Mouse (Mus musculus) liver, embryonic 16.5 days (tissue): ENCODE measurements around the gene Cd44. TPM values are rescaled to one million over a fixed set of nuclear protein-coding genes. Genes with fewer than 3 reads are reported as not detected.
A peak's percentile ranks its signal among the peaks of the same experiment; 100 is the strongest.

Experiments used
- ATAC-seq: fragments of 200-750 bp; cut with Nextera tagmentation; 2 replicates; pipeline ENCODE4 v1.8.0; 2017; ENCODE audit warnings: low read depth, mild to moderate bottlenecking, moderate number of reproducible peaks, moderate library complexity
- H3K27ac ChIP-seq: fragments of 300-500 bp; sonication (generic); 2 replicates; pipeline ENCODE4 v1.5.1; 2014; ENCODE audit warnings: mild to moderate bottlenecking, low read length
- H3K27me3 ChIP-seq: fragments of 300-500 bp; sonication (generic); 2 replicates; pipeline ENCODE4 v1.6.1; 2014; ENCODE audit warnings: low read depth, low read length, mixed read lengths; ENCODE audit not compliant: control insufficient read depth, insufficient read depth
- H3K36me3 ChIP-seq: fragments of 300-500 bp; sonication (generic); 2 replicates; pipeline ENCODE4 v1.6.1; 2014; ENCODE audit warnings: mild to moderate bottlenecking; ENCODE audit not compliant: control insufficient read depth, insufficient read depth
- H3K4me1 ChIP-seq: fragments of 300-500 bp; sonication (generic); 2 replicates; pipeline ENCODE4 v1.6.1; 2014; ENCODE audit warnings: low read depth, low read length, mixed read lengths; ENCODE audit not compliant: control insufficient read depth
- H3K4me2 ChIP-seq: fragments of 300-500 bp; sonication (generic); 2 replicates; pipeline ENCODE4 v1.6.1; 2014; ENCODE audit warnings: low read depth, low read length, mixed read lengths
- H3K4me3 ChIP-seq: fragments of 300-500 bp; sonication (generic); 2 replicates; pipeline ENCODE4 v1.5.1; 2014; ENCODE audit warnings: low read depth, mild to moderate bottlenecking, low read length
- H3K9ac ChIP-seq: fragments of 300-500 bp; sonication (generic); 2 replicates; pipeline ENCODE4 v1.6.1; 2014; ENCODE audit warnings: low read depth, low read length
- H3K9me3 ChIP-seq: fragments of 300-500 bp; sonication (generic); replicated peaks from 2 replicates; pipeline ENCODE4 v1.6.1; 2016; ENCODE audit warnings: low read length; ENCODE audit not compliant: control insufficient read depth
- WGBS: fragments of 180-500 bp; shearing (Covaris S2); extraction: QIAGEN DNeasy Blood & Tissue Kit; methylation state at CpG from one replicate; pipeline ENCODE4 v1.1.7; 2014; ENCODE audit not compliant: insufficient replicate concordance; 5-methylcytosine and 5-hydroxymethylcytosine counted together
- polyA plus RNA-seq: library from polyadenylated mRNA; unstranded; fragments of >200 nt; fragmentation: Nextera tagmentation; extraction: Ambion mirVana; gene quantifications from 2 replicates; pipeline ENCODE4 v1.2.1, GENCODE M21; 2015

The Cd44 gene
- polyA plus RNA-seq, 1 experiment from 2014 or later, result 15.8 TPM

GRCm38 (mm10) chr2:102868444-102868843 lies 33.0 kb downstream of the Cd44 start:
- no peaks in the 10 kb centered on the region for H3K27me3 ChIP-seq
- WGBS, result 53% methylated on average over 2 of the region's 2 CpGs
- H3K9ac ChIP-seq, result no peak overlapping the region
- peaks cover 12% of the 10 kb centered on the region for H3K4me1 ChIP-seq
- H3K36me3 ChIP-seq, result no peaks in the 10 kb centered on the region
- H3K4me3 ChIP-seq, result no peak overlapping the region
- no peak for ATAC-seq
- H3K4me2 ChIP-seq, result peak overlapping the region; percentile 22; the same call in 1 of the 2 replicates
- H3K27ac ChIP-seq, result peak overlapping the region; percentile 14; the same call in 1 of the 2 replicates
- H3K9me3 ChIP-seq, result no peaks in the 10 kb centered on the region

- H3K4me2 ChIP-seq, result peak overlapping the region; percentile 41
- WGBS, result 12% methylated on average over 6 of the region's 6 CpGs
- H3K27ac ChIP-seq, result peak overlapping the region; percentile 64
- H3K36me3 ChIP-seq, result no peaks in the 10 kb centered on the region
- peak overlapping the region; percentile 9; the same call in 1 of the 2 replicates for H3K4me3 ChIP-seq
- H3K9me3 ChIP-seq, result no peaks in the 10 kb centered on the region
- no peak overlapping the region for H3K9ac ChIP-seq
- ATAC-seq, result peak; percentile 72
- H3K4me1 ChIP-seq, result peaks cover 12% of the 10 kb centered on the region
- no peaks in the 10 kb centered on the region for H3K27me3 ChIP-seq
Observed at GRCm38 (mm10) chr2:102867396-102868088, 33.9 kb downstream of the Cd44 start.

GRCm38 (mm10) chr2:102866594-102866993 lies 34.9 kb downstream of the Cd44 start:
- Histone ChIP-seq H3K27me3 (no peaks in the 10 kb centered on the region), H3K36me3 (no peaks in the 10 kb centered on the region), H3K9me3 (no peaks in the 10 kb centered on the region), H3K4me3 (no peak overlapping the region), H3K9ac (no peak overlapping the region), H3K27ac (peak overlapping the region; percentile 64), H3K4me2 (peak overlapping the region; percentile 41; the same call in 1 of the 2 replicates), H3K4me1 (peaks cover 12% of the 10 kb centered on the region)
- 3% methylated on average over 1 of the region's 1 CpGs for WGBS
- peak; percentile 43; the same call in 1 of the 2 replicates for ATAC-seq

GRCm38 (mm10) chr2:102865354-102865752 lies 36.1 kb downstream of the Cd44 start:
- peaks cover 12% of the 10 kb centered on the region for H3K4me1 ChIP-seq

GRCm38 (mm10) chr2:102864695-102865353 lies 36.6 kb downstream of the Cd44 start:
- no peaks in the 10 kb centered on the region for H3K36me3 ChIP-seq
- no peak overlapping the region for H3K27ac ChIP-seq
- no peak overlapping the region for H3K4me2 ChIP-seq
- H3K9ac ChIP-seq, result no peak overlapping the region
- H3K9me3 ChIP-seq, result no peaks in the 10 kb centered on the region
- H3K27me3 ChIP-seq, result no peaks in the 10 kb centered on the region
- WGBS, result 58% methylated on average over 6 of the region's 6 CpGs
- no peak overlapping the region for H3K4me3 ChIP-seq
- ATAC-seq, result no peak
- H3K4me1 ChIP-seq, result peaks cover 12% of the 10 kb centered on the region

More at GRCm38 (mm10) chr2:102865354-102865752, 36.1 kb downstream of the Cd44 start:
- Histone ChIP-seq H3K4me3 (no peak overlapping the region), H3K9me3 (no peaks in the 10 kb centered on the region), H3K4me2 (no peak overlapping the region), H3K36me3 (no peaks in the 10 kb centered on the region), H3K9ac (no peak overlapping the region), H3K27me3 (no peaks in the 10 kb centered on the region), H3K27ac (no peak overlapping the region)
- no peak for ATAC-seq
- WGBS, result 86% methylated on average over 8 of the region's 8 CpGs

- Histone ChIP-seq H3K27me3 (no peaks in the 10 kb centered on the region), H3K4me1 (peaks cover 12% of the 10 kb centered on the region), H3K27ac (no peak overlapping the region), H3K36me3 (no peaks in the 10 kb centered on the region), H3K4me3 (no peak overlapping the region), H3K4me2 (no peak overlapping the region), H3K9me3 (no peaks in the 10 kb centered on the region), H3K9ac (no peak overlapping the region)
- WGBS, result 82% methylated on average over 4 of the region's 4 CpGs
- no peak for ATAC-seq
Observed at GRCm38 (mm10) chr2:102864036-102864435, 37.4 kb downstream of the Cd44 start.

GRCm38 (mm10) chr2:102863583-102863982 lies 37.9 kb downstream of the Cd44 start:
- H3K9me3 ChIP-seq, result no peaks in the 10 kb centered on the region
- no peak for ATAC-seq
- H3K9ac ChIP-seq, result no peak overlapping the region
- no peak overlapping the region for H3K27ac ChIP-seq
- 78% methylated on average over 2 of the region's 2 CpGs for WGBS
- no peak overlapping the region for H3K4me3 ChIP-seq
- H3K4me2 ChIP-seq, result no peak overlapping the region
- no peaks in the 10 kb centered on the region for H3K27me3 ChIP-seq
- H3K4me1 ChIP-seq, result peaks cover 11% of the 10 kb centered on the region
- no peaks in the 10 kb centered on the region for H3K36me3 ChIP-seq

GRCm38 (mm10) chr2:102862706-102863105 lies 38.8 kb downstream of the Cd44 start:
- 55% methylated on average over 7 of the region's 7 CpGs for WGBS

GRCm38 (mm10) chr2:102858271-102858670 lies 43.2 kb downstream of the Cd44 start:
- no peak overlapping the region for H3K4me2 ChIP-seq
- H3K9me3 ChIP-seq, result no peaks in the 10 kb centered on the region
- 78% methylated on average over 6 of the region's 6 CpGs for WGBS
- no peak for ATAC-seq
- H3K4me3 ChIP-seq, result no peak overlapping the region
- no peaks in the 10 kb centered on the region; the same call in 1 of the 2 replicates for H3K36me3 ChIP-seq
- no peak overlapping the region for H3K27ac ChIP-seq
- H3K4me1 ChIP-seq, result no peaks in the 10 kb centered on the region
- H3K9ac ChIP-seq, result no peak overlapping the region
- H3K27me3 ChIP-seq, result no peaks in the 10 kb centered on the region

More at GRCm38 (mm10) chr2:102862706-102863105, 38.8 kb downstream of the Cd44 start:
- Histone ChIP-seq H3K27me3 (no peaks in the 10 kb centered on the region), H3K4me2 (no peak overlapping the region), H3K36me3 (no peaks in the 10 kb centered on the region), H3K9me3 (no peaks in the 10 kb centered on the region), H3K9ac (no peak overlapping the region), H3K4me3 (no peak overlapping the region), H3K4me1 (peaks cover 8% of the 10 kb centered on the region), H3K27ac (no peak overlapping the region)
- ATAC-seq, result no peak
